Mouse (Mus musculus) adrenal gland, adult 18-20 months (tissue): ENCODE measurements at regions not wholly inside any gene's neighbourhood (a gene's known extent, or its start where the extent isn't known, plus 50 kb on each side); places are given as distances from the start of the nearest gene placed in this dataset.
"Not testable (repeated sequence)": the region's sequence is repeated elsewhere in the genome, so short reads cannot be mapped to it uniquely, and the experiment has no call there.

ENCODE experiments used
- DNase-seq, 2 experiments: peaks; one replicate each; pipeline ENCODE4 v3.0.0; 2021 to 2022; ENCODE audit warnings: low spot score in 2 of 2

DNA sequence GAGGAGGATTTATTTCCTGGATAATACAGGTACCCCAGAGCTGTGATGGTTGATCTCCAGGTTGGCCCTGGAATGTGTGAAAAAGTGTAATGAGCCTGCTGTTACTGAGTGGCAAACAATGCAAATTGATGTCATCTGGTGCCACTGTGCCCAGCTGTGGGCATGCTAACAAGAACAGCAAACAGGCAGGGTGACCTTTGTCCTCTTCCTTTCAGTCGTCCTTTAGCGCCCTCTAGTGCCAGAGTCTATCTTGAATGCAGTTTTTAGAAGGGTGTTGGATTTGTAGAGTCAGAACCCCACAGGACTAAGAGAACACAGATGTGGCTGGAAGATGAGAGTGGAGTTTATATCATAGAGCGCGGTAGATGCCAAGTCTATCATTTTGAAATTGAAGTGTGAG, 164.3 kb downstream of the Sdhaf3 start:
- DNase-seq, result peak; percentile 38 to 46

DNA sequence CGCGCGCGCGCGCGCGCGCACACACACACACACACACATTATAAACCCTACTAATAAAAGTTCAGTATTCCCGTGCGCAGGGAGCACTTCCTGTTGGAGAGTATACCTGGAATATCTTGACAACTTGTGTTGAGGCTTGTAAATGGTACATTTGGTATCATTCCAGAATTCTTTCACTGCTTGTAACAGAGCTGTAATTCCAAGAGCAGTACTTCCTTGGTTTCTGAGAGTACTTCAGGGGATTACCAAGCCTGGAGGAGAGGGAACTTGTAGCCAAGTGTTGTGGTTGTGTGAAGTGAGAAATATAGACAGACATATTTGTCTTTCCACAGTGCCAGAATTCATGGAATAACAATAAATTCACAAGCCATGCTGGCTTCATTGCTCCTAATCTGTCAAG, 177.2 kb downstream of the Sdhaf3 start:
- no peak for DNase-seq

DNA sequence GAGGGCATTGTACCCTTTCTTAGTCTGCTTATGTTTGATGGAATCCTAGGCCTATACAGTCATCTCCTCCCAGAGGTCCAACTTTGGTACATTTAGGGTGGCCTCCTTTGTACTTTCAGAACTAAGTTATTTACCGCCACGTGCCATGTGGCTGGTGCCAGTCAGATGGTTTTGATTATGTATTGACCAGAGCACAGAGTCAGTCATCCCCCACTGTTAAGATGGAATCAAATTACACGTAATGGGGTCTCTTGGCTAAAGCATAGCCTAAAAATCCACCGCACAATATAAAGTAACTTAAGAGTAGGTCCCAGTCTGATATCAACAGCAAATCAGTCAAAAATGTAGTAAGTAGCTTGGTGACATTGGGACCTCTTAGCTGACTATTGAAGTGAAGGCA, 178.3 kb downstream of the Sdhaf3 start:
- DNase-seq, result no peak

DNA sequence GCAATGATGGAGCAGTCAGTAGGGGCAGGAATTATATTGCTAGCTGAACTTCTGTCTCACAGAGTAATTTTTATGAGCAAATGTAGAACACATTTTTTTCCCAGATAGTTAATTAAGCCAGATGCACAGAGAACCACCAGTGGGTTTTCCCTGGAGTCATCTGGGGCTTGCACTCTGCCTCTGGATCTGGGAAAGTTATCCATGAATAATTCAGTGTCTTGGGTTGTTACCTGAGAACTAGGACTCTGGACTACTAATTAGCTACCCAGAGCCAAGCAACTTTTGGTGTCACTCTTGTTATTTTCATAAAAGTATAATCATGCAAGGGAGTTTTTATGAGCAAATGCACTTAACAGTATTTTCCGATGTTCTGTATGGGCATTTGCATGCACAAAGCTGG, 179.1 kb downstream of the Sdhaf3 start:
- DNase-seq, result no peak

- no peak for DNase-seq
Measured at GRCm38 (mm10) chr6:7181711-7182110, 225.9 kb downstream of the Sdhaf3 start.

- DNase-seq, result no peak
Measured at GRCm38 (mm10) chr6:7199046-7199599, 243.3 kb downstream of the Sdhaf3 start.

GRCm38 (mm10) chr6:7215880-7216279, 260.1 kb downstream of the Sdhaf3 start:
- no peak for DNase-seq

DNA sequence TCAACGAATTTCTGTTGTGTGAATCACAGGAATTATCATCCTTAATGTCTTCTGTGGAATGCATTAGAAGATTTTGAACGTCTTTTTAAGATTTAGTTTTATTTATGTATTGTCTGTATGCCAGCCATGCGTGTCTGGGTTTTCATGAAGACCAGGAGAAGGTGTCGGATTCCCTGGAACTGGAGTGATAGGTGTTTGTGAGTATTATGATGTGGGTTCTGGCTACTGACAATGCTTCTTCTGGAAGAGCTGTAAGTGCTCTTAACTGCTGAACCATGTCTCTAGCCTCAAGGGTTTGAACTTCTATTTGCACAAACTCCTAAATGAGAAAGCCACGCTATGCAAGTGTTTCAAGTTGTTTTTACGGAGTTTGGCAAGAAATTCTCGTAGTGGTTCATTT, 296.5 kb downstream of the Sdhaf3 start:
- no peak for DNase-seq

DNA sequence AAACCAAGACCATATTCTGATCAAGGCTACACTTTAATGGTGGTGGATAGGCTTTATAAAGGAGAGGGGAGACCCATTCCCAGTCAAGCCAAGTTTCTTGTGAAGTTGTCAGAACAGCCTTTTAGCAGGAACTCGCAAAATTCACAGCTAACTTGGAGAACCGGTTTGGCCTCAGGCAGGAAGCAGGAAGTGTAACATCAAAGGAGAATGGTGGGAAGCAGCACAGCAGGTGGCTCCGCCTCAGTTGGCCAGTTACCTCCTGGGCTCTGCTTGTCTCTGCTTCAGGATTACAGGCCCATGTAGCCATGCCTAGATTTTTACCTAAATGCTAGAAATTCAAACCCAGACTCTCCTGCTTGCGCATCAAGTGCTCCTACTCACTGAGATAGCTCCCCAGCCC, 277.2 kb upstream of the Tac1 start:
- DNase-seq, result no peak

- no peak for DNase-seq
Measured at GRCm38 (mm10) chr6:7306956-7307355, 247.7 kb upstream of the Tac1 start.

GRCm38 (mm10) chr6:7313496-7313895, 241.2 kb upstream of the Tac1 start:
- DNase-seq, result no peak

- DNase-seq, result no peak
Measured at GRCm38 (mm10) chr6:7326974-7327373, 227.7 kb upstream of the Tac1 start.

DNA sequence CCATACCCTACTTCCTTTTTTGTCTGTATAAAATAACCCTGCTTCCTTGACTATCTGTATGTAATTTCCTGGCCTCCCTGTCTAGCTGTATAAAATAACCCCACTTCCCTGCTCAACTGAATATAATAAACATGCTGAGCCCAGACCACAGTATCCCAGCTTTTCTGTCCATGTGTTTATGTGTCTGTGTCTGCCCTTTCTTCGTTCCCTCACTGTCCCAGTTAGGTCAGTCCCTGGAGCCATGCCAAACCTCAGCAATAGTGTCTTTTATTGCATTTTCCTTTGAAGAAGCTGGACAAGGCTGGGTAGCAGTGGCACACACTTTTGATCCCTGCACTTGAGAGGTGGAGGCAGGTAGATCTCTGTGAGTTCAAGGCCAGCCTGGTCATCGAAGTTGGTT, 198.0 kb upstream of the Tac1 start:
- DNase-seq, result no peak

- DNase-seq, result no peak
Measured at GRCm38 (mm10) chr6:7367166-7367565, 187.5 kb upstream of the Tac1 start.

DNA sequence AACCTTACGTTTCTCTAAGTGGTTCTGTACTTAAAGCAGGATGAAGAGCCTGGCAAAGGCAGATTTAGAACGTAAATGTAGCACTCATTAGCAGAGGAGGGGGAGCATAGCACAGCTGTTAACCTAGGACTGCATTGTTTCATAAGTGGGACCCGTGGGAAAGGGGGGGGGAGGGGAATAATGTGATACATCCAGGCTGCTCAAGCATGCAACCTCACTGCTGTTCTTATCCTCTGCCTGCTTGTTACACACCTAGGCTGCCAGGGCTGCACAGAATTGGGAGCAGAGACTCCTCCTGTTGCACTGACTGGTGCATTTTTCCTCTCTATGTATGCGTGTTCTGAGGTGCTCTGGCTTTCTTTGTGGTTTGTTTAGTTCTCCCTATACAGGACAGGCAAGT, 180.1 kb upstream of the Tac1 start:
- DNase-seq, result no peak

DNA sequence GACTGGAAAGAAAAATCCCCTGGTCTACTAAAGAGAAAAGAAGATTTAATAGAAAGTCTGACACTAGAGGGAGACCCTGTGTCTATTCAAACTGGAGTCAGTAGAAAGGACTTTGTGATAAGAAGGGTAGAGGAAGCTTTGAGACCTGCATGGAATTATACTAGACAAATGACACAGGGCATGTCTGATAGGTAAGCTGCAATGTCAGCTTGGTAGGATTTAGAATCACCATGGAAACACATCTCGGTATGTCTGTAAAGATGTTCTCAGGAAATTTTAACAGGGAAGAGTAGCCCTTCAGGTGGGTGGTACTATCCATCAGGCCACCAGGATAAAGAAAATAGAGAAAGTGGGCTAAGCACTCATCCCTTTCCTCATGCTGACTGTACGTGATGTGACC, 178.8 kb upstream of the Tac1 start:
- no peak for DNase-seq

DNA sequence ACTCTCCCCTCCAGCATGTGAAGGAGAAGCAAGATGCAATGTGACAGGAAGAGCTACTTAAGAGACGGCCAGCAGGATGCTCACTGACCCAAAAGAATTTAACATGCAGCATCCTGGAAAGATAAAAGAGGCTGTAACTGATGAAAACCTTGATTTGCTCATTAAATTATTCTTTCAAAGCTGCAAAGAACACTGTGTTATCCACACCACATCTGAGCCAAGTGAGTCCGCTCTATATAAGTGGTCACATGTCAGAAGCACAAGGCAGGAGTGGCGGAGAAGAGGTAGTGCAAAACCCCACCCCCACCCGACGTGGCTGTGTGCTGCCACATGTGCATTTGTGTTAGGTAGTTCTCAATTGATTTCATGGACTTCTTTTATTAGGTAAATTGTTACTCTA, 176.0 kb upstream of the Tac1 start:
- DNase-seq, result no peak

- no peak for DNase-seq
Measured at GRCm38 (mm10) chr6:7424731-7425130, 129.9 kb upstream of the Tac1 start.

- no peak for DNase-seq
Measured at GRCm38 (mm10) chr6:7441725-7442124, 113.0 kb upstream of the Tac1 start.

DNA sequence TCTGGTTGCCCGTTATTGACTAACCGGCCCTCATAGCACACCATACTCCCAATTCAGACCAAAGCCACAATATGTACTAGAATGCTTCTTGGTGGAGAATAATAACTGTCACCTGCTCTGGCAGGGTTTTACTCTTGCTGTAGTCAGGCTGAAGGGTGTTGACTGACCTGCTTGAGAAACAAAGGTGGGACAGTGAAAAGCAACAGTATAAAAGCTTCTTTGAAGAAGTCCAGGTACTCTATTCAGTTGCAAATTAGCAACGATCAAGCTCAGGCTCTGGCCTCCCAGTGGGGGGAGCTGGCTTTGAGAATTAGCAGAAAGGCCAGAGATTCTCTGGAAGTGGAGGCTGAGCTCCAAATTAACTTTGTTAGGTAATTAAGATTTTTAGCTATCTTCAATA, 112.4 kb upstream of the Tac1 start:
- DNase-seq, result not testable (repeated sequence)

- DNase-seq, result no peak
Measured at GRCm38 (mm10) chr6:7455881-7456280, 98.8 kb upstream of the Tac1 start.

- peak; percentile 18 to 25 for DNase-seq
Measured at GRCm38 (mm10) chr6:7463896-7464295, 90.8 kb upstream of the Tac1 start.

GRCm38 (mm10) chr6:7464346-7464745, 90.3 kb upstream of the Tac1 start:
- DNase-seq, result no peak
